Mouse (Mus musculus): Measurements from ENCODE around the gene Mien1.
A peak's percentile ranks its signal among the peaks of the same experiment; 100 is the strongest.

Mien1 gene

GRCm38 (mm10) chr11:98459860-98460259 lies 21.1 kb upstream of the Mien1 start:
- no peak for DNase-seq (ENCODE audit: low read depth, low spot score)

- no peak for DNase-seq (ENCODE audit: low read depth, low spot score)
These were observed 20.4 kb upstream of the Mien1 start for GRCm38 (mm10) chr11:98459071-98459741.

DNA sequence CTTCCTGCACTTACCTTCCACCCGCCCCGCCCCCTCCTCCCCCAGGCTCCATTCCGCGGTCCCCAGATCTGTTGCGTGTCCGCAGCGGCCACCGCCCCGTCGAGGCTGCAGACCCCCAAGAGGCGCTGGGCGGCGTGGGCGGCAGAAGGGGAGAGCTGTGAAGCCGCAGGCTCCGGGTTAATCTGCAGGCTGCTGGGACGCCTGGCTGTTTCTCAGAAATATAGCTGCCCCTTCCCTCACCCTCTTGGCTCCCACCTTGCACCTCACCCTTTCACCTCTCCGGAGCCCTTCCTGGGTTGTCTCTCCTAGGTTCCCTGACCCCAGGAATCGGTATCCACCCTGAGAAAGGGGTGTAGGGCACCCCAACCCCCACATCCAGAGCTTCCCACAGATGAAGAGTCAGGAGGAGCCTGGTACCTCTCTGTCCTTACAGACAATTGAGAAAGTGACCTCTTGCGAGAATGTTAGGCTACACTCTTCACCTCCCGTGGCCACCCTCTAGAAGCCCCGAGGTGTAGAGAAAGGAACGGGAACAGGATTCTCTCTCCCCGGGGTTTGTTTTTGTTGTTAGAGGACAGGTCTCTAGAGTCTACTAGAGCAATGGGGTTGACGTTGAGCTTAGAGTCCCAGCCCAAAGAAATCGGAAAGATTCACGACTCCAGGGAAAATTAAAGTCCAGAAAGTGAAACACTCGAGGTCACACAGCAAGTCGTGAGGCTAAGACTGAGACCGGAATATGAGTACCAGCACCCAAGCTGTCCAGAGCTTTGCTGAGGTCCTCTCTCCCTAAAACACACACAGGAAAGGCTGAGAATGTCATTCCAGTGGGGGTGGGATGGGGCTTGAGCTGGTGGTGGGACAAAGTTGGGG lies 19.6 kb upstream of the Mien1 start:
- no peak for DNase-seq (ENCODE audit: low read depth, low spot score)

GRCm38 (mm10) chr11:98457367-98458120 lies 18.8 kb upstream of the Mien1 start:
- peak; percentile 90 for DNase-seq (ENCODE audit: low read depth, low spot score)

- no peak for DNase-seq (ENCODE audit: low read depth, low spot score)
These were observed 18.2 kb upstream of the Mien1 start for GRCm38 (mm10) chr11:98456945-98457344.

DNA sequence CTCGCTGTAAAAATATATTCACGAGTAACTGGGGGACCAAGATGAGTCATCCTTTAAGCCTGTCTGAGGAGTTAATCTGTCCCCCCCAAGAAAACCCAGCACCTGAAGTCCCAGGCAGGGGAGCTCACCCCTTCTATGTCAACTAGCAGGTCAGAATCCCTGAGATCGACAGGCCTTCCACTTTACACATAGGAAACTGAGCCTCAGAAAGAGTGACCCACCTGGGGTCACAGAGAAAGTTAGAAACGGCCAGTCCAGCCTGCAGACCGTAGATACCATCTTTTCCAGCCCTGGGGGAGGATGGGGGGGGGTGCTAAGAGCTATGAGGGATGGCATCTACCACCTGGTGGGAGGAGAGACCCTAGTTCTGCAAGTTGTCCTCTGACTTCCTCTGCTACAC lies 17.8 kb upstream of the Mien1 start:
- DNase-seq (ENCODE audit: low read depth, low spot score): no peak

- DNase-seq (ENCODE audit: low read depth, low spot score): no peak
These were observed 16.7 kb upstream of the Mien1 start for GRCm38 (mm10) chr11:98455484-98455883.

- no peak for DNase-seq (ENCODE audit: low read depth, low spot score)
These were observed 11.4 kb upstream of the Mien1 start for GRCm38 (mm10) chr11:98449921-98450771.

DNA sequence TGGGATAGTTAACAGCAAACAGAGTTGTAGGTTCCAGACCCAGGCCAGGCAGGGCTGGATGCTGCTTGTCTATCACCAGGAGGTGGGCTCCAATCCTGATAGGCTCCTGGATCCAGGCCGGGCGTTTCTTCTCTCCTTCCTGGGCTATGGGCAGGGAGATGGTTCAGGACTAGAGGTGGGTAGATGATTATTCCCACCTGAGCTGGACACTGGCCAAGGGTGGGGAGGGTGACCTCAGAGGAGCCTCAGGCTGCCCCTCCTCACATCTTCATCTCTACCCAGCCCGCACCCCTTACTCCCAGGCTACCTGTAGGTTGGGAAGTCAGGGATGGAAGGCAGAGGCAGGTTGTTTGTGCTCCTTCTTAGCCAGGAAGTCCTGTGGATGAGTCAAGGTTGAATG lies 10.6 kb upstream of the Mien1 start:
- DNase-seq (ENCODE audit: low read depth, low spot score): no peak

GRCm38 (mm10) chr11:98448191-98448790 lies 9.5 kb upstream of the Mien1 start:
- no peak for DNase-seq (ENCODE audit: low read depth, low spot score)

GRCm38 (mm10) chr11:98447475-98447834 lies 8.7 kb upstream of the Mien1 start:
- no peak for DNase-seq (ENCODE audit: low read depth, low spot score)

GRCm38 (mm10) chr11:98446562-98447474 lies 8.0 kb upstream of the Mien1 start:
- no peak for DNase-seq (ENCODE audit: low read depth, low spot score)

GRCm38 (mm10) chr11:98446213-98446561 lies 7.4 kb upstream of the Mien1 start, which contains the start of gene Grb7:
TSS of gene Grb7 (plus strand) at chr11:98446394.
- no peak for DNase-seq (ENCODE audit: low read depth, low spot score)

GRCm38 (mm10) chr11:98445679-98446078 lies 6.9 kb upstream of the Mien1 start:
- no peak for DNase-seq (ENCODE audit: low read depth, low spot score)

GRCm38 (mm10) chr11:98445238-98445637 lies 6.4 kb upstream of the Mien1 start:
- DNase-seq (ENCODE audit: low read depth, low spot score): no peak

- DNase-seq (ENCODE audit: low read depth, low spot score): no peak
These were observed 4.9 kb upstream of the Mien1 start for GRCm38 (mm10) chr11:98443688-98444087.

- DNase-seq (ENCODE audit: low read depth, low spot score): no peak
These were observed 1.4 kb downstream of the Mien1 start for GRCm38 (mm10) chr11:98437441-98437840.

GRCm38 (mm10) chr11:98435723-98436122 lies 3.1 kb downstream of the Mien1 start:
- no peak for DNase-seq (ENCODE audit: low read depth, low spot score)

- DNase-seq (ENCODE audit: low read depth, low spot score): no peak
These were observed 6.9 kb downstream of the Mien1 start for GRCm38 (mm10) chr11:98431743-98432502.

All from forelimb bud, embryonic 11.5 days (tissue).